Mouse (Mus musculus): ENCODE results near the gene Tbx2. TPM values are rescaled to one million over a fixed set of nuclear protein-coding genes. Genes with fewer than 3 reads are reported as not detected.

The Tbx2 gene
- total and polyA plus RNA-seq, 2 experiments from 2014 or later, result 0.70 to 7.9 TPM

GRCm38 (mm10) chr11:85838424-85839257, 6.3 kb downstream of the Tbx2 start:
- Histone ChIP-seq H3K9me3 (ENCODE audit: low read length) (no peaks in the 10 kb centered on the region), H3K4me3 (ENCODE audit: low read length) (peak overlapping the region; percentile 22), H3K27me3 (ENCODE audit: insufficient read depth, low read length) (peaks cover 84% of the 10 kb centered on the region), H3K36me3 (ENCODE audit: insufficient read depth, low read length) (no peaks in the 10 kb centered on the region), H3K9ac (replicated peaks; ENCODE audit: low read length) (no peak overlapping the region), H3K4me1 (ENCODE audit: insufficient read depth, low read length) (no peaks in the 10 kb centered on the region), H3K4me2 (ENCODE audit: low read depth, low read length) (peak overlapping the region; percentile 29; the same call in 1 of the 2 replicates), H3K27ac (no peak overlapping the region)
- WGBS, result 8% methylated on average over 20 of the region's 20 CpGs
- no peak for DNase-seq (ENCODE audit: low spot score)
- ATAC-seq, result no peak
- TF ChIP-seq CTCF (IDR thresholded peaks at IDR 0.05; ENCODE audit: low read depth), result no peak

DNA sequence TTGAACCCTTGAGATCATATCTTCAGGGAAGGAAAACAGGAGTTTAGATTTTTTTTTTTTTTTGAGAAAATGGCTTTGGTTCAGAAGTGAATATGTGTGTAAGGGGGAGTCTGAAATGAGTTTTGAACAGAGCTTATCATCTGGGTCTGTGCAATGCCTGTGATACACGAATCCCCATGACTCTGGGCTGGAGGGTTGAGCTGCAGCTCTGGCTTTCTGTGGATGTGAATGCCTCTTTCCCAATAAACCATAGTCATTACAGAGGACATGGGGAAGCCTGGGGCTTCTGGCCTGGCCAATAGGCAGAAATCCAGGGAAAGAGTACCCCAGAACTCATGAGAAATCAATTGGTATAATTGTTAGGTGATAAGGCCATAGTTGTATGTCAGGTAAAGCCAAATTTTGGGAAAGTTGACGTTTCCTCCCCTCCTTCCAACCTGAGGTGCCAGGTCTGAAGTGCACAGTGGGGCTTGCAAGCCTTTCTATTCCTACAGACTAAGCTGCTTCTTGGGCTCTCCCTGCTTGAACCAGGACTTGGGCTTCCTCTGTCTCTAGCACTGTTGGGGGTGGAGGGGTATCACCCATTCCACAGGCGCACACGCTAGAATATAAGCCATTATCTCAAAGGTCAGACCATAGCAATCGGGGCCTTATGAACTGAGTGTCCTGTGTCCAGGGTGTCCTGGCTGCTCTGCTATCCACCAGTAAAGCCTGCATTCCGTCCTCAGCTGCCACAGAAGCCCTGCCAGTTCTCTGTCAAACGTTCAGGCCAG, 7.1 kb downstream of the Tbx2 start:
- Histone ChIP-seq H3K4me2 (ENCODE audit: low read depth, low read length) (0 out of 2 replicates have a peak overlapping the region, but pooled peaks have one; percentile 10), H3K9me3 (ENCODE audit: low read length) (no peaks in the 10 kb centered on the region), H3K27me3 (ENCODE audit: insufficient read depth, low read length) (peaks cover 76% of the 10 kb centered on the region), H3K9ac (replicated peaks; ENCODE audit: low read length) (no peak overlapping the region), H3K27ac (no peak overlapping the region), H3K36me3 (ENCODE audit: insufficient read depth, low read length) (no peaks in the 10 kb centered on the region), H3K4me3 (ENCODE audit: low read length) (no peak overlapping the region), H3K4me1 (ENCODE audit: insufficient read depth, low read length) (0 out of 2 replicates have a peak, but pooled peaks cover 4% of the 10 kb centered on the region)
- TF ChIP-seq CTCF (IDR thresholded peaks at IDR 0.05; ENCODE audit: low read depth), result no peak
- no peak for DNase-seq (ENCODE audit: low spot score)
- WGBS, result 19% methylated on average over 7 of the region's 7 CpGs
- ATAC-seq, result no peak

DNA sequence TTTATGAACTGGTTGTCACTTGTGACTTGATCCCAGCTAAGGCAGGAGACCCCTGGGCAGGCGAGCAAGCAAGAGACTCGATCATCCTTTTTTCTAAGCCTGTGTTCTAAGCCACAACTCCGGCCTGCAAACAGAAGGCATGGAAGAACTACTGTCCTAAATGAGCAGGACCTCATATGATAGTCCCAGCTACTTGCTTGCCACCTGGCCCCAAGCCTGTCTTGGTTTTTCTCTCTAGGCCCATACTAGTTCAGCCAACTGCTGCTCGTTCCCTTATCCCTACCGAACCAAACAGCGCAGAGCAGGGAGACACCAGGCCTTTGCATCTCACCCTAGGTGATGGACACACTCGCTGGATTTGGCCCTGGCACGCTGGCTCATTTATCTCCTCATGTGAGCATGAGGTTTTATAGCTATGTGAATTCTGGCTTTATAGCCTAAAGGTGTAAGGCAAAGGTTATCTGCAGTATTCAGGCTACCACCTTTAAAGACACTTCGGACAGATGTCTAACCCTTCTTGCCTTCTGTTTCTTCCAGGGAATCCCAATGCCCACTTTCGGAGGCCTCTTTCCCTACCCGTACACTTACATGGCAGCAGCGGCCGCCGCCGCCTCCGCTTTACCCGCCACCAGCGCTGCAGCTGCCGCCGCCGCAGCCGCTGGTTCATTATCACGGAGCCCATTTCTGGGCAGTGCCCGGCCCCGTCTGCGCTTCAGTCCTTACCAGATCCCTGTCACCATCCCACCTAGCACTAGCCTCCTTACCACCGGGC, 7.9 kb downstream of the Tbx2 start:
- H3K4me3 ChIP-seq (ENCODE audit: low read length), result peak overlapping the region; percentile 14
- H3K9ac ChIP-seq (replicated peaks; ENCODE audit: low read length), result no peak overlapping the region
- WGBS, result 9% methylated on average over 27 of the region's 27 CpGs
- H3K27ac ChIP-seq, result no peak overlapping the region
- H3K4me2 ChIP-seq (ENCODE audit: low read depth, low read length), result peak overlapping the region; percentile 3; the same call in 1 of the 2 replicates
- no peak for ATAC-seq
- 0 out of 2 replicates have a peak, but pooled peaks cover 4% of the 10 kb centered on the region for H3K4me1 ChIP-seq (ENCODE audit: insufficient read depth, low read length)
- no peaks in the 10 kb centered on the region for H3K9me3 ChIP-seq (ENCODE audit: low read length)
- DNase-seq (ENCODE audit: low spot score), result no peak
- H3K27me3 ChIP-seq (ENCODE audit: insufficient read depth, low read length), result peaks cover 75% of the 10 kb centered on the region
- no peaks in the 10 kb centered on the region for H3K36me3 ChIP-seq (ENCODE audit: insufficient read depth, low read length)
- no peak for TF ChIP-seq CTCF (IDR thresholded peaks at IDR 0.05; ENCODE audit: low read depth)

DNA sequence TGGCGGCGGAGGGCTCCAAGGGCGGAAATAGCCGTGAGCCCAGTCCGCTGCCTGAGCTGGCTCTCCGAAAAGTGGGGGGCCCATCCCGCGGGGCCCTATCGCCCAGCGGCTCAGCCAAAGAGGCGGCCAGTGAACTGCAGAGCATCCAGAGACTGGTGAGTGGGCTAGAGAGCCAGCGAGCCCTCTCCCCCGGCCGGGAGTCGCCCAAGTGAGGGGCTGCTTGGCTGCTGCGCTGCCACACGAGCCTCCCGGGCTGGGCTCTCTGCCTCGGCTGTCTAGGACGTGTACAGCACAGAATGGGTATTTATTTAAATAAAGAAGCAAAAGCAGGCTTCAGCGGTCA, 8.4 kb downstream of the Tbx2 start:
- no peak for ATAC-seq
- TF ChIP-seq CTCF (IDR thresholded peaks at IDR 0.05; ENCODE audit: low read depth), result no peak
- H3K4me1 ChIP-seq (ENCODE audit: insufficient read depth, low read length), result 0 out of 2 replicates have a peak, but pooled peaks cover 4% of the 10 kb centered on the region
- no peak for DNase-seq (ENCODE audit: low spot score)
- under 1% methylated on average over 21 of the region's 21 CpGs for WGBS
- H3K4me3 ChIP-seq (ENCODE audit: low read length), result peak overlapping the region; percentile 14
- H3K27me3 ChIP-seq (ENCODE audit: insufficient read depth, low read length), result peaks cover 72% of the 10 kb centered on the region
- no peak overlapping the region for H3K9ac ChIP-seq (replicated peaks; ENCODE audit: low read length)
- H3K4me2 ChIP-seq (ENCODE audit: low read depth, low read length), result 0 out of 2 replicates have a peak overlapping the region, but pooled peaks have one; percentile 3
- H3K27ac ChIP-seq, result no peak overlapping the region
- H3K9me3 ChIP-seq (ENCODE audit: low read length), result no peaks in the 10 kb centered on the region
- no peaks in the 10 kb centered on the region for H3K36me3 ChIP-seq (ENCODE audit: insufficient read depth, low read length)

GRCm38 (mm10) chr11:85841211-85841681, 8.9 kb downstream of the Tbx2 start:
- Histone ChIP-seq H3K36me3 (ENCODE audit: insufficient read depth, low read length) (no peaks in the 10 kb centered on the region), H3K4me3 (ENCODE audit: low read length) (no peak overlapping the region), H3K4me1 (ENCODE audit: insufficient read depth, low read length) (0 out of 2 replicates have a peak, but pooled peaks cover 4% of the 10 kb centered on the region), H3K9ac (replicated peaks; ENCODE audit: low read length) (no peak overlapping the region), H3K9me3 (ENCODE audit: low read length) (no peaks in the 10 kb centered on the region), H3K27me3 (ENCODE audit: insufficient read depth, low read length) (peaks cover 72% of the 10 kb centered on the region), H3K4me2 (ENCODE audit: low read depth, low read length) (no peak overlapping the region), H3K27ac (no peak overlapping the region)
- DNase-seq (ENCODE audit: low spot score) (no peak), ATAC-seq (no peak)
- 12% methylated on average over 8 of the region's 8 CpGs for WGBS
- TF ChIP-seq CTCF (IDR thresholded peaks at IDR 0.05; ENCODE audit: low read depth), result no peak

- peak; percentile 71 for ATAC-seq
- no peak overlapping the region for H3K27ac ChIP-seq
- peaks cover 65% of the 10 kb centered on the region for H3K27me3 ChIP-seq (ENCODE audit: insufficient read depth, low read length)
- H3K9ac ChIP-seq (replicated peaks; ENCODE audit: low read length), result no peak overlapping the region; the same call in 1 of the 2 replicates
- no peaks in the 10 kb centered on the region for H3K9me3 ChIP-seq (ENCODE audit: low read length)
- no peaks in the 10 kb centered on the region for H3K36me3 ChIP-seq (ENCODE audit: insufficient read depth, low read length)
- under 1% methylated on average over 31 of the region's 32 CpGs for WGBS
- peak overlapping the region; percentile 33 for H3K4me3 ChIP-seq (ENCODE audit: low read length)
- H3K4me1 ChIP-seq (ENCODE audit: insufficient read depth, low read length), result 0 out of 2 replicates have a peak, but pooled peaks cover 4% of the 10 kb centered on the region
- peak; percentile 76 for TF ChIP-seq CTCF (IDR thresholded peaks at IDR 0.05; ENCODE audit: low read depth)
- peak overlapping the region; percentile 56 for H3K4me2 ChIP-seq (ENCODE audit: low read depth, low read length)
- DNase-seq (ENCODE audit: low spot score), result peak; percentile 84
These were observed 9.6 kb downstream of the Tbx2 start for GRCm38 (mm10) chr11:85841980-85842379.
